Mouse (Mus musculus): ENCODE measurements around the gene Prmt7. TPM values are rescaled to one million over a fixed set of nuclear protein-coding genes. Genes with fewer than 3 reads are reported as not detected.
A peak's percentile ranks its signal among the peaks of the same experiment; 100 is the strongest.
"Not testable (repeated sequence)": the region's sequence is repeated elsewhere in the genome, so short reads cannot be mapped to it uniquely, and the experiment has no call there.

The Prmt7 gene
- total and polyA plus RNA-seq, 3 experiments = 63.3 to 74.5 TPM; not detected in 1

DNA sequence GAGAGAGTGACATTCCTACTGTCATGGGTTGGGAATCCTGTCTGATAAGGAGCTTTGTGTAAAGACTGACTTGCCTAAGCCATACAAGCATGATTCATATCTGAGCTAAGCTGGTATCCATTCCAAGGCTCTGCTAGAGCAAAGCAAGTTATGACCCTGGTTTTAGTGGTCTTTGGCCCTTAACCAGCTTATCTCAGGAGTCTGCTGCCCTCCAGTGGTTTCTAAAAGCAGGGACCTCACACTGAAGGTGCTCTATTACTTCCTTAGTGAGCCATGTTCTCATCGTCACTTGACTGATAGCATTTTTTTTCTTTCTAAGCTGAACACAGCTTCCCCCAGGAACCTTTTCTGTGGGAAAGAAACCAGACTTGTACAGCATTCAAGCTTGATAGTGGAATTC, 12.0 kb upstream of the Prmt7 start (continued):
- TF ChIP-seq ZKSCAN1 (IDR thresholded peaks at IDR 0.05; ENCODE audit: low read depth, low read length) (no peak), TCF12 (IDR thresholded peaks at IDR 0.05; ENCODE audit: low read depth, low read length) (peak; percentile 53; the same call in 1 of the 2 replicates), USF2 (IDR thresholded peaks at IDR 0.05; ENCODE audit: borderline replicate concordance in 1 of 2, insufficient read depth in 1 of 2, low read depth in 1 of 2, low read length in 2 of 2) (no peak), GATA1 (IDR thresholded peaks at IDR 0.05; ENCODE audit: low read depth, low read length) (peak; percentile 74), SIN3A (IDR thresholded peaks at IDR 0.05; ENCODE audit: low read length) (peak; percentile 68), MEF2A (IDR thresholded peaks at IDR 0.05; ENCODE audit: extremely low read depth, insufficient replicate concordance, low read depth, low read length, poor library complexity, severe bottlenecking) (no peak), NRF1 (IDR thresholded peaks at IDR 0.05; ENCODE audit: insufficient read depth, low read depth, low read length, poor library complexity, severe bottlenecking) (no peak), RAD21 (IDR thresholded peaks at IDR 0.05; ENCODE audit: low read depth, low read length) (peak; percentile 84), MXI1 (IDR thresholded peaks at IDR 0.05; ENCODE audit: low read depth, low read length) (peak; percentile 49), MAFK (IDR thresholded peaks at IDR 0.05; ENCODE audit: borderline replicate concordance, low read depth, low read length) (no peak), UBTF (IDR thresholded peaks at IDR 0.05; ENCODE audit: borderline replicate concordance, insufficient read depth, low read depth, low read length) (no peak), MAZ (IDR thresholded peaks at IDR 0.05; ENCODE audit: low read depth, low read length) (no peak)

DNA sequence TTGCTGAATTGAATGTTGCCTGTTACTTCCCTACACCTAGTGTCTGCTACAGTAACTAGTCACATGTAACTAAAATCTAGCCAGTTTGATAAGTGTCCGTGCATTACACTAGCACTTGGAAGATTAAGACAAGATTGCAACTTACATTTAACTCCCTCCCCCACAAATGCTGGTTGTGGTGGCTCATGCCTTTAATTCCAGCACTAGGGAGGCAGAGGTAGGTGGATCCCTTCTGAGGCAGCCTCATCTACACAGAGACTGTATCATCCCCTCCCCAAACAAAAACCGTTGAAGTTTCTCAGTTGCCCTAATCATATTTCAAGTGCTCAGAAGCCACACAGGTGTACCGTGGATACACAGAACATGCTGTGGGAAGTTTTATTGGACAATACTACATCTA, 11.1 kb upstream of the Prmt7 start:
- not testable (repeated sequence) for H3K9me3 ChIP-seq (replicated peaks; ENCODE audit: insufficient read depth, low read length); H3K27ac ChIP-seq (ENCODE audit: control insufficient read depth, low read depth, low read length); DNase-seq (ENCODE audit: low read depth, low spot score); H3K9ac ChIP-seq (ENCODE audit: control insufficient read depth, low read depth, low read length, poor library complexity, severe bottlenecking); H3K4me1 ChIP-seq (ENCODE audit: control insufficient read depth in 1 of 2, insufficient read depth in 2 of 2, low read length in 2 of 2); H3K27me3 ChIP-seq (ENCODE audit: control insufficient read depth in 1 of 2, insufficient read depth in 2 of 2, low read length in 2 of 2); H3K4me3 ChIP-seq (ENCODE audit: control insufficient read depth in 1 of 2, insufficient read depth in 1 of 2, low read depth in 2 of 2, low read length in 2 of 2); H3K79me2 ChIP-seq (ENCODE audit: control insufficient read depth, insufficient read depth, low read length, poor library complexity)
- TF ChIP-seq POLR2A (IDR thresholded peaks at IDR 0.05; ENCODE audit: control insufficient read depth in 1 of 2, insufficient read depth in 1 of 2, low read depth in 1 of 2, low read length in 2 of 2, poor library complexity in 1 of 2) = 0 out of 4 replicates have a peak, but pooled peaks of 1 of the 2 experiments have one; percentile 16
- H3K36me3 ChIP-seq (ENCODE audit: control insufficient read depth in 1 of 2, insufficient read depth in 2 of 2, low read length in 2 of 2) = peaks cover 18 to 36% of the 10 kb centered on the region in 2 experiments

DNA sequence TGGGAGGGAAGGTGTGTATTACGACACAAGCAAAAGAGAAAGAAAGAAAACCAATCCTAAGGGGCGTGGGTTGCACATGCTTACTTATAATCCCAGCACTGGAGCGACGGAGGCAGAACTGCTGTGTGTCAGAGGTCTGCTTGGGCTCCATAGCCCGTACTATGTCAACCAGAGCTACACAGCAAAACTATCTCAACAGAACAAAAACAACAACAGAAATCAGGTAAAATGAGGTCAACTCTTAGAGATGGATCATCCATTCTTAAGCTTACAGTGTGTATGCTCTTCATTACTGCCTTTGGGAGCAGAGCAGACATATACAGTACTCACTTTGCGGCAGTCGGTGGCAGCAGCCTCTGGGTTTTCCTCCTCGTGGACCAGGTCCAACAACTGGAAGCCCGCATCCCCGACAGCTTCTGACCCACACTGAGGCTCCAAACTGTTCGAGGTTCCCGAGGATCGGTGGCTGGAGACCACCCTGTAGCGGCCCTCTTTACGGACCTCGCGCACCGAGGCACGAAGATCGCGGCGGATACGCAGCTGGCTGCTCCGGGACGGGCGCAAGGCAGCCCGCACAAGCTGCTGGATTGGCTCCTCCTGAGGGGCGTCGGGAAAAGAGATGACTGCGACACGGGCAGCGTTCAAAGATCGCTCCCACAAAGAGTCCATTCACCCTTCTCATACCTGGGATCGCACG, 553 bp upstream of the Prmt7 start:
- H3K27me3 ChIP-seq (ENCODE audit: control insufficient read depth in 1 of 2, insufficient read depth in 2 of 2, low read length in 2 of 2) = no peaks in the 10 kb centered on the region
- H3K36me3 ChIP-seq (ENCODE audit: control insufficient read depth in 1 of 2, insufficient read depth in 2 of 2, low read length in 2 of 2) = peaks cover 15 to 22% of the 10 kb centered on the region in 2 experiments
- H3K79me2 ChIP-seq (ENCODE audit: control insufficient read depth, insufficient read depth, low read length, poor library complexity) = peaks cover 39% of the 10 kb centered on the region
- no peaks in the 10 kb centered on the region for H3K9me3 ChIP-seq (replicated peaks; ENCODE audit: insufficient read depth, low read length)
- H3K9ac ChIP-seq (ENCODE audit: control insufficient read depth, low read depth, low read length, poor library complexity, severe bottlenecking) = peak overlapping the region; percentile 88
- H3K4me3 ChIP-seq (ENCODE audit: control insufficient read depth in 1 of 2, insufficient read depth in 1 of 2, low read depth in 2 of 2, low read length in 2 of 2) = peak overlapping the region; percentile 83 to 95
- peak; percentile 67 for DNase-seq (ENCODE audit: low read depth, low spot score)
- H3K4me1 ChIP-seq (ENCODE audit: control insufficient read depth in 1 of 2, insufficient read depth in 2 of 2, low read length in 2 of 2) = peaks cover 0 to 2% of the 10 kb centered on the region in 2 experiments; a peak in 1 of 4 replicates
- peak overlapping the region; percentile 73 for H3K27ac ChIP-seq (ENCODE audit: control insufficient read depth, low read depth, low read length)
- TF ChIP-seq TBP (IDR thresholded peaks at IDR 0.05; ENCODE audit: low read depth, low read length) (0 out of 2 replicates have a peak, but pooled peaks have one; percentile 13), USF1 (IDR thresholded peaks at IDR 0.05; ENCODE audit: low read depth, low read length) (no peak), ETS1 (IDR thresholded peaks at IDR 0.05; ENCODE audit: low read depth, low read length) (no peak), CHD2 (IDR thresholded peaks at IDR 0.05; ENCODE audit: low read length) (no peak), SIN3A (IDR thresholded peaks at IDR 0.05; ENCODE audit: low read length) (peak; percentile 53), ELF1 (IDR thresholded peaks at IDR 0.05; ENCODE audit: low read depth, low read length) (no peak), UBTF (IDR thresholded peaks at IDR 0.05; ENCODE audit: borderline replicate concordance, insufficient read depth, low read depth, low read length) (no peak), HCFC1 (IDR thresholded peaks at IDR 0.05; ENCODE audit: low read depth, low read length) (no peak), POLR2A (IDR thresholded peaks at IDR 0.05; ENCODE audit: control insufficient read depth in 1 of 2, insufficient read depth in 1 of 2, low read depth in 1 of 2, low read length in 2 of 2, poor library complexity in 1 of 2) (no peak), ZMIZ1 (IDR thresholded peaks at IDR 0.05; ENCODE audit: low read depth, low read length) (no peak), CTCF (IDR thresholded peaks at IDR 0.05 in 2 of 3, conservative IDR thresholded peaks at IDR 0.05 in 1 of 3; ENCODE audit: control insufficient read depth in 1 of 3, insufficient read depth in 1 of 3, low read depth in 2 of 3, low read length in 3 of 3, poor library complexity in 1 of 3, severe bottlenecking in 1 of 3) (no peak), MAX (IDR thresholded peaks at IDR 0.05; ENCODE audit: low read length) (peak; percentile 56; the same call in 1 of the 2 replicates), RCOR1 (IDR thresholded peaks at IDR 0.05; ENCODE audit: low read depth, low read length) (no peak), POLR2AphosphoS5 (IDR thresholded peaks at IDR 0.05; ENCODE audit: borderline replicate concordance, low read depth, low read length) (no peak), SMC3 (IDR thresholded peaks at IDR 0.05; ENCODE audit: low read depth, low read length) (no peak), USF2 (IDR thresholded peaks at IDR 0.05; ENCODE audit: borderline replicate concordance in 1 of 2, insufficient read depth in 1 of 2, low read depth in 1 of 2, low read length in 2 of 2) (no peak), ZC3H11A (IDR thresholded peaks at IDR 0.05; ENCODE audit: low read depth, low read length) (no peak), MYB (IDR thresholded peaks at IDR 0.05; ENCODE audit: low read depth, low read length) (no peak)
